Mouse (Mus musculus) liver, embryonic 12.5 days (tissue): ENCODE data around the gene Gpc6. TPM values are rescaled to one million over a fixed set of nuclear protein-coding genes. Genes with fewer than 3 reads are reported as not detected.

Source experiments
- ATAC-seq: fragments of 200-750 bp; cut with Nextera tagmentation; 2 replicates; pipeline ENCODE4 v1.8.0; 2017; ENCODE audit warnings: moderate number of reproducible peaks, mild to moderate bottlenecking, moderate library complexity
- H3K27ac ChIP-seq: fragments of 300-500 bp; sonication (generic); 2 replicates; pipeline ENCODE4 v1.5.1; 2016; ENCODE audit warnings: mild to moderate bottlenecking
- H3K27me3 ChIP-seq: fragments of 300-500 bp; sonication (generic); replicated peaks from 2 replicates; pipeline ENCODE4 v1.6.1; 2016; ENCODE audit warnings: mild to moderate bottlenecking, moderate library complexity
- H3K36me3 ChIP-seq: fragments of 300-500 bp; sonication (generic); 2 replicates; pipeline ENCODE4 v1.6.1; 2016; ENCODE audit warnings: mild to moderate bottlenecking, moderate library complexity
- H3K4me1 ChIP-seq: fragments of 300-500 bp; sonication (generic); 2 replicates; pipeline ENCODE4 v1.6.1; 2016
- H3K4me2 ChIP-seq: fragments of 300-500 bp; sonication (generic); 2 replicates; pipeline ENCODE4 v1.6.1; 2016; ENCODE audit warnings: mild to moderate bottlenecking, moderate library complexity
- H3K4me3 ChIP-seq: fragments of 300-500 bp; sonication (generic); 2 replicates; pipeline ENCODE4 v1.5.1; 2016; ENCODE audit warnings: mild to moderate bottlenecking, moderate library complexity
- H3K9ac ChIP-seq: fragments of 300-500 bp; sonication (generic); 2 replicates; pipeline ENCODE4 v1.6.1; 2016; ENCODE audit warnings: mild to moderate bottlenecking, moderate library complexity
- H3K9me3 ChIP-seq: fragments of 300-500 bp; sonication (generic); replicated peaks from 2 replicates; pipeline ENCODE4 v1.6.1; 2016; ENCODE audit warnings: mild to moderate bottlenecking, moderate library complexity
- WGBS: fragments of 180-500 bp; shearing (Covaris S2); methylation state at CpG from one replicate; pipeline ENCODE4 v1.1.7; 2016; ENCODE audit not compliant: insufficient replicate concordance; 5-methylcytosine and 5-hydroxymethylcytosine counted together
- polyA plus RNA-seq: library from polyadenylated mRNA; unstranded; fragments of >200 nt; fragmentation: Nextera tagmentation; extraction: Ambion mirVana; gene quantifications from 2 replicates; pipeline ENCODE4 v1.2.1, GENCODE M21; 2016

The Gpc6 gene
- polyA plus RNA-seq, 1 experiment from 2014 or later, result 8.4 TPM

DNA sequence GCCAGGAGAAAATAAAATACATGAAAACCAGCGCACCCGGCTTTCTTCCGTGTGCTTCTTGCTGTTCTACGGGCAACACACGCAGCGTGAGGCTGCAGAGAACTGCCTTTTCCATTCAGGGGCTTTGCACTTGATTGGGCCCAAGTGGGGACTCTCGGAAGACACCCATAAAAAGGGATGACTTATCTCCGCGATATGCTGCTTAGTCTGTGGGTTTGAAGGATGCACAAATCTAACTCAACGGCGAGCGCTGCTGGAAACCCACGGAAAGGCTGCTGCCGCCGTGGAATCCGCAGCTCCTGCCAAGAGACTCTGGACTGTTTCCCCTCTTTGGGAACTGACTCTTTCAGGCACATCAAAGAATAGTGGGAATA, 970.4 kb downstream of the Gpc6 start:
- WGBS, result 77% methylated on average over 16 of the region's 16 CpGs
- no peaks in the 10 kb centered on the region for H3K36me3 ChIP-seq
- no peak overlapping the region for H3K4me3 ChIP-seq
- H3K4me1 ChIP-seq, result no peaks in the 10 kb centered on the region
- H3K4me2 ChIP-seq, result no peak overlapping the region
- H3K9ac ChIP-seq, result no peak overlapping the region
- H3K9me3 ChIP-seq, result no peaks in the 10 kb centered on the region
- ATAC-seq, result no peak
- H3K27ac ChIP-seq, result no peak overlapping the region
- H3K27me3 ChIP-seq, result no peaks in the 10 kb centered on the region

- no peak for ATAC-seq
- H3K4me3 ChIP-seq, result no peak overlapping the region
- H3K27me3 ChIP-seq, result no peaks in the 10 kb centered on the region
- no peaks in the 10 kb centered on the region for H3K4me1 ChIP-seq
- no peak overlapping the region for H3K4me2 ChIP-seq
- no peak overlapping the region for H3K27ac ChIP-seq
- H3K9ac ChIP-seq, result no peak overlapping the region
- 72% methylated on average over 9 of the region's 9 CpGs for WGBS
- no peaks in the 10 kb centered on the region for H3K9me3 ChIP-seq
- no peaks in the 10 kb centered on the region for H3K36me3 ChIP-seq
These were observed 979.2 kb downstream of the Gpc6 start for GRCm38 (mm10) chr14:117904300-117904699.

- no peak overlapping the region for H3K9ac ChIP-seq
- no peak overlapping the region for H3K27ac ChIP-seq
- no peak for ATAC-seq
- no peaks in the 10 kb centered on the region for H3K9me3 ChIP-seq
- no peaks in the 10 kb centered on the region for H3K36me3 ChIP-seq
- 65% methylated on average over 10 of the region's 10 CpGs for WGBS
- H3K27me3 ChIP-seq, result no peaks in the 10 kb centered on the region
- no peak overlapping the region for H3K4me2 ChIP-seq
- no peak overlapping the region for H3K4me3 ChIP-seq
- H3K4me1 ChIP-seq, result no peaks in the 10 kb centered on the region
These were observed 980.6 kb downstream of the Gpc6 start for GRCm38 (mm10) chr14:117905701-117906100.

GRCm38 (mm10) chr14:117906361-117906760, 981.2 kb downstream of the Gpc6 start:
- Histone ChIP-seq H3K4me3 (no peak overlapping the region), H3K4me2 (no peak overlapping the region), H3K4me1 (no peaks in the 10 kb centered on the region), H3K9ac (no peak overlapping the region), H3K27ac (no peak overlapping the region), H3K27me3 (no peaks in the 10 kb centered on the region), H3K9me3 (no peaks in the 10 kb centered on the region), H3K36me3 (no peaks in the 10 kb centered on the region)
- no peak for ATAC-seq
- 63% methylated on average over 5 of the region's 5 CpGs for WGBS

GRCm38 (mm10) chr14:117908231-117908920, 983.3 kb downstream of the Gpc6 start:
- H3K9me3 ChIP-seq, result no peaks in the 10 kb centered on the region
- H3K4me3 ChIP-seq, result no peak overlapping the region
- H3K36me3 ChIP-seq, result no peaks in the 10 kb centered on the region
- ATAC-seq, result no peak
- H3K4me2 ChIP-seq, result no peak overlapping the region
- no peak overlapping the region for H3K27ac ChIP-seq
- no peaks in the 10 kb centered on the region for H3K4me1 ChIP-seq
- WGBS, result 53% methylated on average over 8 of the region's 8 CpGs
- no peak overlapping the region for H3K9ac ChIP-seq
- no peaks in the 10 kb centered on the region for H3K27me3 ChIP-seq

GRCm38 (mm10) chr14:117909046-117909445, 983.9 kb downstream of the Gpc6 start:
- no peaks in the 10 kb centered on the region for H3K27me3 ChIP-seq
- H3K4me1 ChIP-seq, result no peaks in the 10 kb centered on the region
- H3K9ac ChIP-seq, result no peak overlapping the region
- H3K4me2 ChIP-seq, result no peak overlapping the region
- no peaks in the 10 kb centered on the region for H3K9me3 ChIP-seq
- WGBS, result 76% methylated on average over 4 of the region's 4 CpGs
- H3K4me3 ChIP-seq, result no peak overlapping the region
- H3K27ac ChIP-seq, result no peak overlapping the region
- ATAC-seq, result no peak
- H3K36me3 ChIP-seq, result no peaks in the 10 kb centered on the region

DNA sequence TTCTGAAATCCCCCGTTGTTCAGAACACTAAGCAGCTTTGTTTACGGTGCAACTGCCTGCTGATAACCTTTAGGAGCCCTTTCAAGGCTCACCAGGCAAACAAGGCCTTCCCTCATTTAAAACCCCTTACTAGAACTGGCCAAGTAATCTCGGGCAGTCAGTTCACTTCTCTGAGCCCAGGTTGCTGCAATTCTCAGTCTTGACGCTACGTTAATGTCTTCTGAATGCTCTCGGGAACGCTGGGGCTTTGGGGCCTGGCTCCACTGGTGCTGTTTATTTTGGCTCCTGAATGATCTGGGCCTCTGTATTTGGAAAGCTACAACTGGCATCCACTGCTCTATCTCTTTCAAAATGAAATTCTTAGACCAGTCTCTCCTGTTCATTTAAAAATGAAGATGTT, 985.2 kb downstream of the Gpc6 start:
- no peak for ATAC-seq
- Histone ChIP-seq H3K4me2 (no peak overlapping the region), H3K27me3 (no peaks in the 10 kb centered on the region), H3K9me3 (no peaks in the 10 kb centered on the region), H3K9ac (no peak overlapping the region), H3K27ac (no peak overlapping the region), H3K36me3 (no peaks in the 10 kb centered on the region), H3K4me1 (no peaks in the 10 kb centered on the region), H3K4me3 (no peak overlapping the region)
- 42% methylated on average over 7 of the region's 7 CpGs for WGBS

DNA sequence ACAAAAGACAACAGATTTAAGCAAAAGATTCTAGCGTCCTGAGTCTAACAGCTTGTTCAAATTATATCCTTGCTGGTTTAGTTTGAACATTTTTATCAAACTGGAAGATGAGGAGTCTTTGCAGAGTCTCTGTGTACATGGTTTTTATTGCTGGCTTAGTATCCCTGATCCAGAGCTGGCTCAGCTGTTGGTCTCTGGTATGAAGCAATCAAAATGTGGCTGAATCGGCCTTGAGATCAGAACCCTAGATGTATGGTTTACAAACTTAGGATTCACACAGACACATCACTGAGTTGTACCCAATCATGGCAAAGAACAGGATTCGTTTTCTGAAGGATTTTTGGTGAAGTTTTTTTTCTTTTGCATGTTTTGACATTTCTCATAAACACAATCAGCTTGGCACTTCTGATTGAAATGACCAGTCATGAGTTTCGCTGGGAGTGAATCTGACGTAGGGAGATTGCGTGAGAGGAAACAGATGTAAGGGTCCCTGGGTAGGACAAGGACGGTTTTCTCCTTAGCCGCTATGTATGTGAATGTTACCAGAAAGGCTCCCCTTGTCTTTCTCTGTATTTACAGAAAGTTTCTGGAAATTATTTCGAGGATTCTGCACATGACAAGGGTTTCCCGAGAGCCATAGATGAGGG, 987.6 kb downstream of the Gpc6 start:
- Histone ChIP-seq H3K9ac (no peak overlapping the region), H3K4me1 (no peaks in the 10 kb centered on the region), H3K9me3 (no peaks in the 10 kb centered on the region), H3K27me3 (no peaks in the 10 kb centered on the region), H3K4me2 (no peak overlapping the region), H3K27ac (no peak overlapping the region), H3K4me3 (no peak overlapping the region), H3K36me3 (no peaks in the 10 kb centered on the region)
- WGBS, result 67% methylated on average over 10 of the region's 10 CpGs
- no peak for ATAC-seq

- H3K9ac ChIP-seq, result no peak overlapping the region
These were observed 991.5 kb downstream of the Gpc6 start for GRCm38 (mm10) chr14:117916577-117916976.

DNA sequence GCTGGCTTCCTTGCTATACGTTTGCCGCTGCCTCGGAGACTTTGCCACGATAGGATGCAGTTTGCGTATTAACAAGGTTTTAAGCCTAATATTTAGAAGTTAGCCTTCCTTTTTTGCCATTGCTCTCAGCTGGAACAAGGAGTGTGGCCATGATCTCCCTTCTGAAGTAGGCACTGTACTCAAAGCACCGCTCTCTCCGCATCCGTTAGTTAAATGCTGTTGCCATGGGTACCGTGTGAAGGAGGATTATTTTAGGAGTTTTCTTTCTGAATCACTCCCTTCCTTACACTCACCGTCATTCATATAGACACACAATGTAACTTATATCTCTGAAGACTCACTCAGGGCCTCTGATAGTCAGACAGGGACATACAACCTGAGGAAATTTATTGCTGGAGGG, 993.6 kb downstream of the Gpc6 start:
- Histone ChIP-seq H3K4me1 (no peaks in the 10 kb centered on the region), H3K9me3 (no peaks in the 10 kb centered on the region), H3K27ac (no peak overlapping the region), H3K9ac (no peak overlapping the region), H3K36me3 (no peaks in the 10 kb centered on the region), H3K4me2 (no peak overlapping the region), H3K27me3 (no peaks in the 10 kb centered on the region), H3K4me3 (no peak overlapping the region)
- no peak for ATAC-seq
- WGBS, result 86% methylated on average over 10 of the region's 10 CpGs

More at GRCm38 (mm10) chr14:117916577-117916976, 991.5 kb downstream of the Gpc6 start:
- 69% methylated on average over 8 of the region's 8 CpGs for WGBS
- Histone ChIP-seq H3K36me3 (no peaks in the 10 kb centered on the region), H3K27ac (no peak overlapping the region), H3K4me1 (no peaks in the 10 kb centered on the region), H3K4me3 (no peak overlapping the region), H3K4me2 (no peak overlapping the region), H3K9me3 (no peaks in the 10 kb centered on the region), H3K27me3 (no peaks in the 10 kb centered on the region)
- no peak for ATAC-seq

GRCm38 (mm10) chr14:117919612-117920011, 994.5 kb downstream of the Gpc6 start:
- H3K9me3 ChIP-seq, result no peaks in the 10 kb centered on the region
- H3K27me3 ChIP-seq, result no peaks in the 10 kb centered on the region
- H3K27ac ChIP-seq, result no peak overlapping the region
- H3K4me1 ChIP-seq, result no peaks in the 10 kb centered on the region
- ATAC-seq, result no peak
- no peak overlapping the region for H3K4me2 ChIP-seq
- H3K4me3 ChIP-seq, result no peak overlapping the region
- no peak overlapping the region for H3K9ac ChIP-seq
- 90% methylated on average over 5 of the region's 5 CpGs for WGBS
- no peaks in the 10 kb centered on the region for H3K36me3 ChIP-seq

- 77% methylated on average over 18 of the region's 18 CpGs for WGBS
- Histone ChIP-seq H3K27me3 (no peaks in the 10 kb centered on the region), H3K9me3 (no peaks in the 10 kb centered on the region), H3K36me3 (no peaks in the 10 kb centered on the region), H3K9ac (no peak overlapping the region), H3K4me1 (no peaks in the 10 kb centered on the region), H3K27ac (no peak overlapping the region), H3K4me2 (no peak overlapping the region), H3K4me3 (no peak overlapping the region)
- ATAC-seq, result no peak
These were observed 996.4 kb downstream of the Gpc6 start for GRCm38 (mm10) chr14:117921393-117922014.
